Mouse (Mus musculus) monocyte, adult 5-6 weeks (primary cell): ENCODE data around the gene Rab27a. TPM values are rescaled to one million over a fixed set of nuclear protein-coding genes. Genes with fewer than 3 reads are reported as not detected.
"Not testable (repeated sequence)": the region's sequence is repeated elsewhere in the genome, so short reads cannot be mapped to it uniquely, and the experiment has no call there.

Experiments used
- ATAC-seq: fragments of 153-309, 156-312 bp; replicated peaks from 2 replicates; pipeline ENCODE4 v1.8.0; 2017; ENCODE audit warnings: mild to moderate bottlenecking; ENCODE audit not compliant: low TSS enrichment, insufficient number of reproducible peaks, severe bottlenecking, poor library complexity, low FRiP score
- total RNA-seq: library from RNA; stranded (forward); fragments of 200-1000, 200-491, 200-594 nt; gene quantifications from 3 replicates; pipeline ENCODE4 v1.2.3, GENCODE M21; 2017

Rab27a gene
- total RNA-seq, 1 experiment from 2014 or later, result 86.9 TPM

DNA sequence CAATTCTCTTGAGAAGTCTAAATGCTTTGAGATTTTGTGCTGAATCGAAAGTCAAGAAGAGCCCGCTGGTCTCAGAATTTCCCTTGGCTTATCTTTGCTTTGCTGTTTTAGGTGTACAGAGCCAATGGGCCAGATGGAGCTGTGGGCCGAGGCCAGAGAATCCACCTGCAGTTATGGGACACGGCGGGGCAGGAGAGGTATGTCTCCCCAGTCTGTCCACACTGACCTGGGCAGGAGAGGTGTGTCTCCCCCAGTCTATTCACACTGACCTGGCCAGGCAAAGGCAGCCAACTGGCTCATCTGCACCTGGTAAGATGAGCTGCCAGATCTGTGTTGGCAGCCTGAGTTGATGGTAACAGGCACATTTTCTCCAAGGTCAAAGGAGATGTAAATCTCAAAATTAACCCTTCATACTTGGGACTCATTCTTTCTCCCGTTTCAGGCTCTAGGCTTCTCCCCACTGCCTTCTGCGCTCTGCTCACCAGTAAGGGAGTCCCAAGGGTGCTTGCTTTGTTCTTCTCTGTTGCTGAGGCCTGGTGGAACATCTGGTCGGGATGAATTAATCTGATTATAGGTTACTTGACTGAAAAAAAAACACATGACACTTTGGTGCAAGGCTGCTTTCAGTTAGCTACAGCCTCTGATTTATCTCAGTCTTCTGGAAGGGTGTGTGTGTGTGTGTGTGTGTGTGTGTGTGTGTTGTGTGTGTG, 37.8 kb downstream of the Rab27a start:
- no peak for ATAC-seq

DNA sequence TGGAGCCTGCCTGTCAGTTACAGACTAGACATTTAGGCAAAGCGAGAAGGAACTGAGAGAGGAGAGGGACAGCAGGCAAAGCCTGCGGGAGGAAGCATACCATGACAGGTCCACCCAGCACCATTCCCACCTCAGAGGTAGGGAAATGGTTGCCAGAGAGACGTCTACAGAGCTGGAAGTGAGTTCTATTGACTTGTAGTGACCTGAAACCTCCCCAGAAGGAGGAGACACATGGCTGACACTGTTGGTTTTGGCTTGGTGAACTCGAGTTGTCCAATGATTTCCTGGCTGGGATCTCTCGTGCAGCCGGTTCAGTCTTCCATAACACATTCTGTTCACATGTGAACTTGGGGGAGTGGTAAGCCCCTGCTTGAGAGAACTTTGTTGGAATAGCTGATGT, 39.3 kb downstream of the Rab27a start:
- no peak for ATAC-seq

DNA sequence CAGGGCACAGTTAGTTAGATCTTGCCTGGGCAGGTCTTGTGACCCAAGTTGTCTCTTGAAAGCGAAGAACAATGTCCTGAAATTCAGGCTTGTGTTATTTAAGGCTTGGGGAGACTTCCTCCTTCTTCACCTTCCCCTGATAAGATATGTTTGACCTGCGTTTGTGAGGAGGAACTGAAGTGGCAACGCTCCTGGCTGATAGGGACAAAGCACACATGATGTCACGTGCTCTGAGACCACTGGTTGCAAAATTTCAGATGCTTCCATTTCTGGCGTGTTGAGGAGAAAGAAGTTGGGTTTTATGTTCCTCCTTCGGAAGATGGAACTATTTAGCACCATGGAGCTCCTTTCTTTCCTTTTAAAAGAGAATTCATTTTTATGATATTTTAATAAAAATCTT, 41.2 kb downstream of the Rab27a start:
- peak; percentile 21; the same call in 1 of the 2 replicates for ATAC-seq

DNA sequence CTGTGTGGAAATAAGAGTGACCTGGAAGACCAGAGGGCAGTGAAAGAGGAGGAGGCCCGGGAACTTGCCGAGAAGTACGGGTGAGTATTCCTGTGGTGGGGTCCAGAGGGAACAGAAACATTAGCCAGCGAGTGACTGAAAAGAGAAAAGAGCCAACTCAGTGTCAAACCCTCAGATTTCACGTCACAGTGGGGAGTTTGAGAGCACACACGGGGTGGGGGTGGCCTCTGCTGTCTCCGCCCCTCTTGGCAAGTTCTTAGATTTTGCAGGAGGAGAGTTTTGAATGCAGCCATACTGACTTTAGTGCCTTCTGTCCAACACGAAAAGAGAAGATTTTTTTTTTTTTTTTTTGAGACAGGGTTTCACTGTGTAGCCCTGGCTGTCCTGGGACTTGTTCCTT, 42.5 kb downstream of the Rab27a start:
- no peak for ATAC-seq

DNA sequence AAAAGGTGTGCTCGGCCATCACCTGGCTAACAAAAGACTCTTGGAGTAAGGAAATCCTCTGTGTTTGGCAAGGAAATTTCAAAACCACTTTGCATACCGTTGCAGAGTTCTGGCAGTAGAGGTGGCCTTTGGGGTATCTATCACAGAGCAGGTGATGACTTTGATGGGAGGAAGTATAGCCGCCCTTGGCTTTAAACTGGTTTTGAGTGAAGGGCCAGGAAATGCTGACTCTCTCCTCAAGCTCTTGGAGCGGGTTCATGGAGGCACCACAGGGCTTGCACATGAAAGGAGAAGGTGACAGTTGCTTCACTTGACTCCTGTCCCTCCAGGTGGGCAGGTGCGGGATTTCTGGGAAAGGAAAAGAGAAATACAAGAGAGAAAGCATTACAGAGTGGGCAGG, 42.9 kb downstream of the Rab27a start:
- no peak for ATAC-seq

DNA sequence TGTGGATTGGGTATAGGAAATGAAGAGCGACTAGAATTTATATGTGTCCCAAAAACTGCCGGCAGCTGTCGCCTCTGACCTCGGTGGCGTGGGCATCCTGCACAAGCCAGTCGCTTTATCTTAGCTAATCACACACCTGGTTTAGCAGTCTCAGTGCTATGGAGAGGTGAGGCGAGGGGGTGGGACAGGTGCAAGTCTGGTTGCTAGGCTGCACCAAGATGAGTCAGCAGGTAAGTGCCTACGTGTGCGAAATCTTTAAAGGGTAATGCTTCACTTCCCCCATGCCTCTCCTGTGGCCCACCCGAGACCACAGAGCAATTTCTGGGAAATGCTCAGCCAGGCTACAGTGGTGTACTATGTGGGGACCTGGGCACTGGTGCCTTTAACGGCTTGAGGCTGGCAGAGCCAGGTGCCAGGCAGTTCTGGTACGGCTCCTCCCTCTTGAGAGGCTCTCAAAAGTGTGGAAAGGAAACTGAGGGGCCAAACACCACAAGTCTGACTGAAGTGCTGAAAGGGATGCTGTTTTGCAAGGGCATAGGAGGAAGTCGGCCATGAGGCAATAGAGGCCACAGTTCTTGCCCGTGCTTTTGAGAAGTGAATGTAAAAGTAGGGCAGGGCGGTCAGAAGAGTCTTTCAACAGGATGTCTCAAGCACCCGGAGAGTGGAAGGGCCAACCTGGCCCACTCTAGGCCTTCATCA, 44.7 kb downstream of the Rab27a start:
- peak; percentile 91 for ATAC-seq

DNA sequence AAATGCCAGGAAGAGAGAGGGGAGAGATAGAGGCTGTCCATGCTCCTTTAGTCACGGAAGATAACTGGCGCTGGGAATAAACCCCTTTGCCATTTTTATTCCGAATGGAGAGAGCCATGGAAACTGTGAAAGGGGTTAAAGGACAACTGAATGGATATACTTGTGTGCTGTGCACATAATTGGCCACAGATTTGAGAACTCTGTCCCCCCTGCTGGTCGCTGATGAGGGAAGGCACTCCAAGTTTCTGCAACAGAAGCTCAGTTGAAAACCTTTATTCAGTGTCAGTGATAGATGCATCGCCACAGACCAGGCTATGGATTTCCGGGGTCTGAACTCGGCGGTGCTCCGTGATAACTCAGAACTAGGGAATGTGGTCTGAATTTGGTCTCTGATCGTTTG, 45.5 kb downstream of the Rab27a start:
- ATAC-seq, result no peak

DNA sequence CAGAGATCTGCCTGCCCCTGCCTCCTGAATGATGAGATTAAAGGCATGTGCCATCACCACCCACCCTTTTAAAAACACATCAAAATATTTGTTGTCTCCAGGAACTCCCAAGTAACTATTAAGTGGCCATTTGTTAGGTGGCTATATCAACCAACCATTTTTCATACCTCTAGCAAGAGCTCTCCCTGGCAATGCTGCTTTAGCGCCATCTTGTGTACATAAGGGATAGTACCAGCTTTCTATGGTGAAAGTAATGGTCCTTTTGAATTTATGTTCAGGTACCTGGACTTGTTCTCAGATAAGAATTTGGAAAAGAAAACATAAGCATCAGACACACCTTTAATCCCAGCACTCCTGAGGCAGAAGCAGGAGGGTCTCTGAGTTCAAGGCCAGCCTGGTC, 47.1 kb downstream of the Rab27a start:
- ATAC-seq, result 0 out of 2 replicates have a peak, but pooled peaks have one; percentile 32

DNA sequence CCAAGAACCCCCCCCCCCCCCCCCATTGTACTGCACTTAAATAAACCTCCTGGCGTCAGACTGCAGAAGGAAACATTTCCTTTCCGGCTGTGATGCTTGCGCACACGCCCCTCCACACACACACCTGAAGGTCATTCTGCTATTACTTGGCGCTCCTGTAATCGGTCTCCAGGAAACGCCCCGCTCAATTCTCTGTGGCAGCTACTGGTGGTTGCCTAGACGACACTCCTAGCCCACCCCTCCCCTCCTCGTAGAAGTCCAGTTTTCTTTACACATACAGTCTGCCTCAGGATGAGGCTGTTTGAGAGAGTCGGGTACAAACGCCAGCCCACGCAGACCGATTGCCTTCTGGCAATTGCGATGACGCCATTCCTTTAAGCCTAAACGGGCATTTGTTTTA, 49.9 kb downstream of the Rab27a start:
- ATAC-seq, result no peak

DNA sequence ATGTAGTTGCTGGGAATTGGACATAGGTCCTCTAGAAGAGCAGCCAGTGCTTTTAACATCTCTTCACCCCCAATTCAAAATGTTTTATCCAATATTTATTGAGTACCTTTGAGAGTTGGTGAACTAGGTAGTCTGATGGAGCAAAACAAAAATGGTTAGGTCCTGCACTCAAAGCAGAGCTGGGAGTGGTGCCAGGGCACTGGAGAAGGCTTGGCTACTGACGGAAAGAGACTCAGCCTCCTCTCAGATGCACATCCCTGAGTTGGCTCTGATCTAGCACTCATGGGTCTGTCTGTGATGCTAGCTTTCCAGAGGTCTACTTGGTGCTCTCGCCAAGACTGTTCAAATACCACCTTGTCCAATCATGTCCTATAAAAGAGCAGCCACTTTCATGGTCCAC, 53.2 kb downstream of the Rab27a start:
- ATAC-seq, result no peak

DNA sequence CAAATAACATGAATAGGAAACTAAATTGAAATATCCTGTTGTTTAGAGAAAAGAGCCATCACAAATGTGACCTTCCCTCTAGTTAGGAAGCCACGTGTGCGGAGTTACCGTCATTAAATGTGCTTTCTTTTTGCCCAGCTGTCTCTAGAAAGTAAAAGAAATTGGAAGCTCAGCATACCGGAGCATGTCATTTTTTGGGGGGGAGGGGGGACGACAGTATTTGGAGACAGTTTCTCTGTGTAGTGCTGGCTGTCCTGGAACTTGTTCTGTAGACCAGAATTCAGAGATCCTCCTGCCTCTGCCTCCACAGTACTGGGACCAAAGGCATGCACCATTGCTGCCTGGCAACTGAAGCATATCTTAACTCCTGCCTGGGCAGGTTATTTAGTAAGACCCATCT, 56.9 kb downstream of the Rab27a start, which contains the start of gene Khdc3:
Gene Khdc3 (plus strand): TSS at position 301 of the 400 bp plus-strand sequence.
- ATAC-seq, result no peak

DNA sequence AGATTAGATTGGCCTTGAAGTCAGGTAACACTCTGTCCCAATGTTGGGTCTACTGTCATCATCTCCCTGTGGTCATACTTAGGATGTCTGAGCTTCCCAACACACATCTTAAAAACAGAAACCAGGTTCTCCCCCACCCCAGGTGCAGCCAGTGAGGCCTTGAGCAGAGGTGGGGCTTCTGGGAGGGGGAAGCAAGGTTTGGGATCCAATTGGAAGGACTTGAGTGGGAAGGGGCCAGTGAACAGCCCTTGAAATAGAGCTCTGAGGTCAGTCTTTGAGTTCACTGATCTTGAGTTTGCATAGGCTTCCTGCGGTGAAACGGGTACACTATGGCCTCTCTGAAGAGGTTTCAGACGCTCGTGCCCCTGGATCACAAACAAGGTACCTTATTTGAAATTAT, 57.5 kb downstream of the Rab27a start, which contains the start of gene Gm20509:
Gene Gm20509 (plus strand): TSS at position 290 of the 400 bp plus-strand sequence.
- no peak for ATAC-seq

DNA sequence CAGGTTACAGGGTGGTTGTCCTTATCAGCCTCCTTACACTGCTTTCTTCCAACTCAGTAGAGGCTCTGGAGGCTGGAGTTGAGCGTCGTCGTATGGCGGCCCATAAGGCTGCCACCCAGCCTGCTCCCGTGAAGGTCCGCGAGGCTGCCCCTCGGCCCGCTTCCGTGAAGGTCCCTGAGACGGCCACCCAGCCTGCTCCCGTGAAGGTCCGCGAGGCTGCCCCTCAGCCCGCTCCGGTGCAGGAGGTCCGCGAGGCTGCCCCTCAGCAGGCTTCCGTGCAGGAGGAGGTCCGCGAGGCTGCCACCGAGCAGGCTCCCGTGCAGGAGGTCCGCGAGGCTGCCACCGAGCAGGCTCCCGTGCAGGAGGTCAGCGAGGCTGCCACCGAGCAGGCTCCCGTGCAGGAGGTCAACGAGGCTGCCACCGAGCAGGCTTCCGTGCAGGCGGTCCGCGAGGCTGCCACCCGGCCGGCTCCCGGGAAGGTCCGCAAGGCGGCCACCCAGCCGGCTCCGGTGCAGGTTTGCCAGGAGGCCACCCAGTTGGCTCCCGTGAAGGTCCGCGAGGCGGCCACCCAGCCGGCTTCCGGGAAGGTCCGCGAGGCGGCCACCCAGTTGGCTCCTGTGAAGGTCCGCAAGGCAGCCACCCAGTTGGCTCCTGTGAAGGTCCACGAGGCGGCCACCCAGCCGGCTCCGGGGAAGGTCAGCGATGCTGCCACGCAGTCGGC, 58.7 kb downstream of the Rab27a start:
- ATAC-seq, result no peak

DNA sequence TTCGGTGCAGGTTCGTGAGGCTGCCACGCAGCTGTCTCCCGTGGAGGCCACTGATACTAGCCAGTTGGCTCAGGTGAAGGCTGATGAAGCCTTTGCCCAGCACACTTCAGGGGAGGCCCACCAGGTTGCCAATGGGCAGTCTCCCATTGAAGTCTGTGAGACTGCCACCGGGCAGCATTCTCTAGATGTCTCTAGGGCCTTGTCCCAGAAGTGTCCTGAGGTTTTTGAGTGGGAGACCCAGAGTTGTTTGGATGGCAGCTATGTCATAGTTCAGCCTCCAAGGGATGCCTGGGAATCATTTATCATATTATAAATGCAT, 59.2 kb downstream of the Rab27a start:
- ATAC-seq, result no peak

DNA sequence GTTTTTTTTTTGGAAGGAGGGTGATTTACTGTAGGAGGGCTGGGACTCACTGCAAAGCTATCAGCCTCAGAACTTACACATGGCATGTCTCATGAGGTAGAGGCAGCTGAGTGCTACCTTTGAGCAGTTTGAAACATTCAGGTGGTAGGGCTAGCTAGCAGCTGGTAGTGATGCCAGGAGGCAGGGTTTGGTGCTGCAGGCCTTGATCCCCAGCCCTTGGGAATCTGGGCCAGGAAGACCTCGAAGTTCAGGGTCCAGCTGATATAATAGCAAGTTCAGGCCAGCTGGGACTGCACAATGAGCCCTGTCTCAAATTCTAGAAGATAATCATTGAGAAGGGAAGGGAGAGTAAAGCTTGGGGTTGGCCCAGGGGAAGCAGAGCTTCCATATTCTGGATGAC, 60.5 kb downstream of the Rab27a start:
- ATAC-seq, result no peak

DNA sequence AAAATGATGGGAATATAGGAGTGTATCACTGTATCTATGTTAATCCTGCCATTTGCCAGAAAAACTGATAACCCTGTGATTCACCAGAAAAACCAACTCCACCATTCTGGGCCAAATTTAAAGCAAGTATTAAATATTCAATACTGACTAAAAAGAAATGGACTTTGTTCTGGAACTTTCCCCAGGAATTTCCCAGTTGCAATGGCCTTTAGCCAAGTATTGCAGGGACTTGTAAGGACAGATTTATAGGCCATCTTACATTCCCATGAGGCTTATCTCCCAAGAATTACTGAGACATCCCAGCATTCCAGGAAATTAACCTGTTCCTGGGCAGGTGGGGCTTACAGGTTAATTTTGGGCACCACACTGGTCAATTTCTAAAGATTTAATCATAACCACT, 61.1 kb downstream of the Rab27a start:
- no peak for ATAC-seq

DNA sequence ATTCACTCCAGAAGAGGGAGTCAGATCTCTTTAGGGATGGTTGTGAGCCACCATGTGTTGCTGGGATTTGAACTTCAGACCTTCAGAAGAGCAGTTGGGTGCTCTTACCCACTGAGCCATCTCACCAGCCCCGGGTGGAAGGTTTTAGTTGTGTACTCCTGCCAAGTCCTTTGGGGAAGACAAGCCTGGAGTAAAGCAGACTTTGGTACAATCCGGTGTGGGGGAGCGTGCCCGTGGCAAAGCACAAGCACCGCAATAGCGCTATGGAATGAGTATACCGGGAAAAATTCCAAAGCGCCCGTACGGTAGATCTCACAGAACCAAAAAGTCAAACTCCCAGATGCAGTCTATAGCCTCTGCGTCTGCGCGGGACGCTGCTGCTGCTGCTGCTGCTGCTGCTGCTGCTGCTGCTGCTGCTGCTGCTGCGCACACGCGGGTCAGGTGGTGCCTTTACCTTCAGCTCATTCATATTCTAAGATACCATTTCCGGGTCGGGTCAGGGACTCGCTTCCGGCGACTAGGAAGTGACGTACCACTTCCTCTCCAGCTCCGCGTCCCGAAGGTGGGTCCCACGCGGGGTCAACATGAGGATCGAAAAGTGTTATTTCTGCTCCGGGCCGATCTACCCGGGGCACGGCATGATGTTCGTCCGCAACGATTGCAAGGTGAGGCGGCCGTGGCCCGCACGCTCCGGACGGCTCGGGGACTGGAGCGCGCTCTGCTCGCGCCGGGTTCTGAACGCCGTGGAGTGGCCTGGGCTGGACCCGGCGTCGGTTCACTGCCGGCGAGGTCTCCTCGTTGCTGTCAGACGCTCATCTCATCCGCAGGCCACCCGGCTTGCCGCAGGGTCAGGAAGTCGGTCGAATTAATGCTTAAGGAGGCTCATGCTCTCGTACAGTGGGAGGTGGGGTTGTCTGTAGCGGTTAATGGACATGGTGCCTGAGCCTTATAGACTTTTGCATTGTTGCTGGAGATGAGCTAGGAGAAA, 68.6 kb downstream of the Rab27a start, which contains the start of gene Rsl24d1:
Gene Rsl24d1 (plus strand): TSS at position 508 of the 988 bp plus-strand sequence.
- ATAC-seq, result peak; percentile 96

DNA sequence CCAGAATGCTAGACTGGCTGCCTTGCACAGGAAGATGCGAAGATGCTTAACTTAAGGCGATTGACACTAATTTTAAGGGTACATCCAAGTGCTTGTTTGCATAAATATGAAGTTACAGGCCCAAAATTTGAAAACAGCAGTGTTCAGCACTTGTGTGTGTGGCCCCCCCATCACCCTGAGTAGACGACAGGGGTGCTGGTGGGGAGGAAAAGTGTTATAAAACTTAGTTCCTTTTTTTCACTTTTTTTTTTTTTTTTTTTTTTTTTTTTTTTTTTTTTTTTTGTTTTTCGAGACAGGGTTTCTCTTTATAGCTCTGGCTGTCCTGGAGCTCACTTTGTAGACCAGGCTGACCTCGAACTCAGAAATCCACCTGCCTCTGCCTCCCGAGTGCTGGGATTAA, 72.0 kb downstream of the Rab27a start:
- ATAC-seq, result not testable (repeated sequence)

DNA sequence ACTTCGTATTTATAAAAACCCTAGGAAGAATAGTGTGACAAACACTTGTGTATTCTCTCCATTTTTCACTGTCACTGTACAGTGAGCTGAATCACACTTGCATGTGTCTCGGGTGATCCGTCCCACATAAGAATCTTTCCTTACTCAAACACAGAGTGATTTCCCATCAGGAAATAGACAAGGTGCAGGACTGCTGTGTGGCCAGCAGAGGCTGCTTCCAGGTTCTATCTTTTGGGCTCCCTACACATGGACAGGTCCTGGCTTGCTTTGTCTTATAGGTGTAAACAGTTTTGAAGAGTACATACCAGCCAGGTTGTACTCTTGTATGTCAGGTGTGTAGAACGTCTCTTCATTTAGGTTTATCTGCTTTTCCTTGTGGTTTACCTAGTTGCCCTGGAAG, 73.4 kb downstream of the Rab27a start:
- no peak for ATAC-seq
